Mouse (Mus musculus) forebrain, embryonic 12.5 days (tissue): ENCODE results near the gene Cldnd2. TPM values are rescaled to one million over a fixed set of nuclear protein-coding genes. Genes with fewer than 3 reads are reported as not detected.

Experiments
- ATAC-seq: fragments of 200-750 bp; cut with Nextera tagmentation; 2 replicates; pipeline ENCODE4 v1.8.0; 2017; ENCODE audit warnings: moderate TSS enrichment; ENCODE audit not compliant: low FRiP score
- H3K27ac ChIP-seq: fragments of 300-500 bp; sonication (generic); 2 replicates; pipeline ENCODE4 v1.5.1; 2016; ENCODE audit warnings: mild to moderate bottlenecking
- H3K27me3 ChIP-seq: fragments of 300-500 bp; sonication (generic); 2 replicates; pipeline ENCODE4 v1.6.1; 2016; ENCODE audit warnings: mild to moderate bottlenecking
- H3K36me3 ChIP-seq: fragments of 300-500 bp; sonication (generic); replicated peaks from 2 replicates; pipeline ENCODE4 v1.6.1; 2016; ENCODE audit warnings: mild to moderate bottlenecking
- H3K4me1 ChIP-seq: fragments of 300-500 bp; sonication (generic); 2 replicates; pipeline ENCODE4 v1.6.1; 2016
- H3K4me2 ChIP-seq: fragments of 300-500 bp; sonication (generic); 2 replicates; pipeline ENCODE4 v1.6.1; 2016; ENCODE audit warnings: mild to moderate bottlenecking, moderate library complexity
- H3K4me3 ChIP-seq: fragments of 300-500 bp; sonication (generic); replicated peaks from 2 replicates; pipeline ENCODE4 v1.5.1; 2016; ENCODE audit warnings: mild to moderate bottlenecking
- H3K9ac ChIP-seq: fragments of 300-500 bp; sonication (generic); 2 replicates; pipeline ENCODE4 v1.6.1; 2016; ENCODE audit warnings: mild to moderate bottlenecking
- H3K9me3 ChIP-seq: fragments of 300-500 bp; sonication (generic); 2 replicates; pipeline ENCODE4 v1.6.1; 2016
- WGBS: fragments of 180-500 bp; shearing (Covaris S2); methylation state at CpG from one replicate; pipeline ENCODE4 v1.1.7; 2016; 5-methylcytosine and 5-hydroxymethylcytosine counted together
- polyA plus RNA-seq: library from polyadenylated mRNA; unstranded; fragments of >200 nt; fragmentation: Nextera tagmentation; extraction: Ambion mirVana; gene quantifications from 2 replicates; pipeline ENCODE4 v1.2.1, GENCODE M21; 2016

Cldnd2 gene
- polyA plus RNA-seq, 1 experiment from 2014 or later, result not detected

DNA sequence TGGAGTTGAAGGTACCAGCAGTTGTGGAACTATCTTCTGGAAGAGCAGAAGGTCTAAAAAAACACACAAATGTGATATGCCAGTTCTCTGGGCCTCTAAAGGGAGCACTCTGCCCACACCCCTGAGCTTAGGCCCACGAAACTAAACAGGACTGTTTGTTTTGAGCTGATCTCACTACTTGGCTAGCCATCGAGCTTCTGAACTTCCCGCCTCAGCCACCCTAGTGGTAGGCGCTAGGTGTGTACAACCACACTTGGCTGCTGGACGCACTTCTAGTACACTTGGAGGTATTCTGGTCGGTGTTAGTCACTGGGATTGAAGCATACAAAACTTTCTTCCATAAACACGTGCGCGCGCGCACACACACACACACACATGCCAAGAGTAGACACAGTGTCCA, 11.1 kb downstream of the Cldnd2 start:
- no peak overlapping the region for H3K9ac ChIP-seq
- no peaks in the 10 kb centered on the region for H3K9me3 ChIP-seq
- H3K36me3 ChIP-seq, result peaks cover 32% of the 10 kb centered on the region
- 95% methylated on average over 11 of the region's 11 CpGs for WGBS
- no peak for ATAC-seq
- no peaks in the 10 kb centered on the region for H3K4me1 ChIP-seq
- no peak overlapping the region for H3K27ac ChIP-seq
- H3K27me3 ChIP-seq, result no peaks in the 10 kb centered on the region
- H3K4me3 ChIP-seq, result no peak overlapping the region
- H3K4me2 ChIP-seq, result no peak overlapping the region

GRCm38 (mm10) chr7:43452609-43453008, 12.0 kb downstream of the Cldnd2 start:
- Histone ChIP-seq H3K4me3 (no peak overlapping the region), H3K36me3 (peaks cover 41% of the 10 kb centered on the region)
- ATAC-seq, result no peak

DNA sequence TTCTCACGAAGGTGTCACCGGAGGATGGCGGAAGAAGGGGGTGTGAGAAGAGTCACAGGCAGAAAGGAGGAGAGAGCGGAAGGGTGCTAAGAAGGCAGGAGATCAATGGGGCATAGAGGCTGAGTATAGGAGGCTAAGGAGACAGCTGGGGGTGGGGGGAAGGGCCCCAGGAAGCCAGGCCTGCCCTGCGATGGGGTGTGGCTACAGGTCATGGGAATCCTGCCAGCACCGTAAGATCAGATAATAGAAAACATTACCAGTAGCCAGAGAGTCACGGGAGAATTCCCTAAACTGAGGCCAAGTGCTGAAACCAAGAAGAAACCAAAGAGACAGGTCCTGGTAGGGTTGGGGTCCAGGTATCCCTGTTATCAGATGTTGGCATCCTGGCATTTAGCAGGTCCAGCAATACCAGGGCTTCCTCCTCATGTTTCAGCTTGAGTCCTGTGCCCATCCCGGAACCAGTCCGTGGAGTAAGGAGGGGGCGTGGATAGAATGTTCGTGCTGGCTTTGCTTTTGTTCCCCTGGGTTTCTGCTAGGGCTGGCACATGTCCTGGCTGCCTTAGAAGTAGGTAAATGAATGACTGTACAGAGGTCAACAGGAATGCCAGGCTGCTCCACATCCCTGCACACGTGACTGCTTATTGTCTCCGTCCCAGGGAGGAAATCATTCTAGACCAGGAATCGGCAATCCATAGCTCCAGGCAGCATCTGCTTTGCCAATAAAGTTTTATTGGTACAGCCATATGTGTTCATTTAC, 13.2 kb downstream of the Cldnd2 start:
- Histone ChIP-seq H3K4me3 (no peak overlapping the region), H3K36me3 (peaks cover 45% of the 10 kb centered on the region), H3K9ac (no peak overlapping the region), H3K9me3 (no peaks in the 10 kb centered on the region), H3K4me1 (no peaks in the 10 kb centered on the region), H3K4me2 (no peak overlapping the region), H3K27ac (no peak overlapping the region), H3K27me3 (no peaks in the 10 kb centered on the region)
- ATAC-seq, result no peak
- WGBS, result 91% methylated on average over 14 of the region's 14 CpGs

More at GRCm38 (mm10) chr7:43452609-43453008, 12.0 kb downstream of the Cldnd2 start:
- Histone ChIP-seq H3K27me3 (no peaks in the 10 kb centered on the region), H3K27ac (no peak overlapping the region), H3K9me3 (no peaks in the 10 kb centered on the region), H3K9ac (no peak overlapping the region), H3K4me1 (no peaks in the 10 kb centered on the region), H3K4me2 (no peak overlapping the region)
- 39% methylated on average over 4 of the region's 4 CpGs for WGBS

DNA sequence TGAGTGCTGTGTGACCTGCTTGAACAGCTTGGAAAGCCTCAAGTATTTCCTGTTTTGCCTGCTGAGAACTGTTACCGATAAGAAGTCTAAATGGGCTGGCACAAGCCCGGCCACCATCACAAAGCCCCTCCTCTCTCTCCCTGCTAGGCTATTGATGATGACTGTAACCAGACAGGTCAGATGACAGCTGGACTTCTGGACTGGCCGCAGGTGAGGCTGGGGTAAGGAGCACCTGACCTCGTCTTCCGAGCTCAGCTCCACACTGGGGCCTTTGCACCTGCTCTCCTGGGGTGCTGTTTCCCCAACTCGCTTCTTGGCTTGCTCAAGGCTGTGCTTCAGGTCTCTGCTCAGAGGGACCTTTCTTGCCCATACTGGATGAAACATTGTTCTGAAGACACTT, 13.8 kb downstream of the Cldnd2 start:
- Histone ChIP-seq H3K27me3 (no peaks in the 10 kb centered on the region), H3K4me2 (no peak overlapping the region), H3K27ac (no peak overlapping the region), H3K9me3 (no peaks in the 10 kb centered on the region), H3K9ac (no peak overlapping the region), H3K4me3 (no peak overlapping the region), H3K4me1 (no peaks in the 10 kb centered on the region), H3K36me3 (peaks cover 45% of the 10 kb centered on the region)
- ATAC-seq, result no peak
- 90% methylated on average over 6 of the region's 6 CpGs for WGBS

DNA sequence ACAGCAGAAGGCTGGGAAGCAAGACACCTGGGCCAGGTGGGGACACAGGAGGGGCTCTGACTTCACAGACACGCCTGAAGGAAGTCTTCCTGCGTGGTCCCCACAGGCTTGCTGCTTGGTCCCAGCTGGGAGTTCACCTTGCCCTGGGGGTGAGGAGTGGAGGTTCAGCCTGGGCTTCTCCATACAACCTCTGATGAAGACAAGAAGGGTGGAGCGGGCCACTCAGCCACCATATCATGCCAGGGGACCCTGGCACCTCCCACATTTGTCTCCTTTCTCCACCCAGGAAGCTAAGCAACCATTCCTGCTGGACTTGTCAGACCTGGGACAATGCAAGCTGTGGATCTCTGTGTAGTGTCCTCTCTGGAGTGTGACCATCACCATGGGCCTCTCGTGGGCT, 22.3 kb downstream of the Cldnd2 start, which contains the start of gene Vsig10l:
TSS of gene Vsig10l (plus strand) at position 301 of the 400 bp plus-strand sequence.
- Histone ChIP-seq H3K9me3 (no peaks in the 10 kb centered on the region), H3K27ac (no peak within 1 kb of the TSS), H3K9ac (no peak within 1 kb of the TSS), H3K4me1 (peaks cover 18% of the 10 kb centered on the region), H3K4me3 (no peak within 1 kb of the TSS), H3K27me3 (peaks cover 23% of the 10 kb centered on the region), H3K36me3 (peaks cover 1% of the 10 kb centered on the region; the same call in 1 of the 2 replicates), H3K4me2 (no peak within 1 kb of the TSS)
- no peak for ATAC-seq
- 69% methylated on average over 4 of the region's 4 CpGs for WGBS

DNA sequence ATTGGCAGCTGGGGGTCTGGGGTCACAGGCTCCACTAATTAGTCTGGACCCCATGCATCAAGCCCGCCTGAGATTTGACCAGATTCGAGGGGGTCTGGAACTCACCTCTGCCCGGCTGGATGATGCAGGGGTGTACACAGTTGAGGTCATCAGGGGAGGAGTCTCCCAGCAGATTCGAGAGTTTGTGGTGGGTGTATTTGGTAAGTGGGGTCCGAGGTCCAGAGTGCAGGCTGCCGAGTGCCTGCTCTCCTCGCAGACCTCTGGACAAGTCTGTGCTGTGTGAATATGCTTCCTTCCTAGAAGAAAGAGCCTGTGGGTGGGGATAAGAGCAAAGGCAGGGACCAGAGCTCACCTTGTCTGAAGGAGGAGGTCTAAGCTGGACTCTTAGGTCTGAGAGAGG, 23.4 kb downstream of the Cldnd2 start:
- Histone ChIP-seq H3K27me3 (peaks cover 27% of the 10 kb centered on the region), H3K27ac (no peak overlapping the region), H3K9me3 (no peaks in the 10 kb centered on the region), H3K36me3 (no peaks in the 10 kb centered on the region), H3K4me3 (no peak overlapping the region), H3K4me1 (peaks cover 18% of the 10 kb centered on the region), H3K9ac (no peak overlapping the region), H3K4me2 (no peak overlapping the region)
- no peak for ATAC-seq
- WGBS, result 88% methylated on average over 7 of the region's 7 CpGs

DNA sequence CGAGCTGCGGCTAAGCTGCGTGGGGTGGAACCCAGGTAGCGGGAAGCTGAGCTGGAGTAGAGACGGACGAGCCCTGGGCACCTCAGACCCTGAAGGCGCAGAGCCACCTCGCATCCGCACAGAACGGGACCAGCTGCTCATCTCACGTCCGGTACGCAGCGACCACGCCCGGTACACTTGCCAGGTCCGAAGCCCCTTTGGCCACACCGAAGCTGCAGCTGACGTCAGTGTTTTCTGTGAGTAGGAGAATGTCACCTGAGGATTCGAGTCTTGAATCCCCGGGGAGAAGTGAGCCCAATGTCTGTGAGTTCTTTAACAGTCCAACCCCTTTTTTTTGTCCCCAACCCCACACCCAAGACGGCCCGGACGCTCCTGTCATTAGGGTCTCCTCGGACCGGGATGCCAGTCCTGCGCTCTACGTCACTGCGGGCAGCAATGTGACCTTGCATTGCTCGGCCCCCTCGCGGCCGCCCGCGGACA, 24.3 kb downstream of the Cldnd2 start:
- H3K27ac ChIP-seq, result no peak overlapping the region

GRCm38 (mm10) chr7:43465344-43466098, 24.9 kb downstream of the Cldnd2 start:
- Histone ChIP-seq H3K4me2 (peak overlapping the region; percentile 85), H3K4me3 (peak overlapping the region; percentile 46), H3K9ac (peak overlapping the region; percentile 47), H3K4me1 (peaks cover 18% of the 10 kb centered on the region), H3K27me3 (peaks cover 27% of the 10 kb centered on the region), H3K9me3 (no peaks in the 10 kb centered on the region), H3K36me3 (no peaks in the 10 kb centered on the region), H3K27ac (no peak overlapping the region)
- peak; percentile 84 for ATAC-seq
- WGBS, result under 1% methylated on average over 32 of the region's 33 CpGs

More for the DNA sequence above, 24.3 kb downstream of the Cldnd2 start:
- peaks cover 27% of the 10 kb centered on the region for H3K27me3 ChIP-seq
- peak overlapping the region; percentile 46 for H3K4me3 ChIP-seq
- 6% methylated on average over 35 of the region's 35 CpGs for WGBS
- ATAC-seq, result peak; percentile 12; the same call in 1 of the 2 replicates
- H3K4me2 ChIP-seq, result peak overlapping the region; percentile 85
- H3K9ac ChIP-seq, result peak overlapping the region; percentile 47
- peaks cover 18% of the 10 kb centered on the region for H3K4me1 ChIP-seq
- no peaks in the 10 kb centered on the region for H3K9me3 ChIP-seq
- no peaks in the 10 kb centered on the region for H3K36me3 ChIP-seq

DNA sequence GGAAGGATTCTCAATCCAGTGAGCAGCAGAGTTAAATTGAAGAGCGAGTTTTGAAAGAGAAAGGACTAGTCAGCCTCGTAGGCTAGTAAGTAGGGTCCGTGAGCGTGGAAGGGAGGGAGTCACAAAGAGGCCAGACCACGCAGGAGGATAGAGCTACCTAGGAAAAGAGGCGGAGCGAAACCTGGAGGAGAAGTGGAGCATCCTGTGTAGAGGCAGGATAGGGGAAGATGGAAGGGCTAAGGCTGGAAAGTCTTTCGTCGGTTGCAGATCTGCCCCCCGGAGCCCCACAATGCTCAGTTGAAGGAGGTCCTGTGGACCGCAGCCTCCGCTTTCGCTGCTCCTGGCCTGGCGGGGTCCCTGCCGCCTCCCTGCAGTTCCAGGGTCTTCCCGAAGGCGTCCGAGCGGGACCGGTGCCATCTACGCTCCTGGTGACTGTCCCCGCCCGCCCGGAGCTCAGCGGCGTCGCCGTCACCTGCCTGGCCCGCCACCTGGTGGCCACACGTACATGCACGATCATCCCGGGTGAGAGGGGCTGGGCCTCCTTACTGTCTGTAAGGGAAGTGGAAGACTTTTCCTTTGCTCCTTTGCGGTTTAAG, 25.6 kb downstream of the Cldnd2 start:
- peak overlapping the region; percentile 85 for H3K4me2 ChIP-seq
- peak; percentile 75 for ATAC-seq
- peak overlapping the region; percentile 46 for H3K4me3 ChIP-seq
- H3K27ac ChIP-seq, result no peak overlapping the region
- peaks cover 18% of the 10 kb centered on the region for H3K4me1 ChIP-seq
- H3K27me3 ChIP-seq, result peaks cover 27% of the 10 kb centered on the region
- no peaks in the 10 kb centered on the region for H3K36me3 ChIP-seq
- H3K9me3 ChIP-seq, result no peaks in the 10 kb centered on the region
- peak overlapping the region; percentile 40 for H3K9ac ChIP-seq
- under 1% methylated on average over 33 of the region's 33 CpGs for WGBS

DNA sequence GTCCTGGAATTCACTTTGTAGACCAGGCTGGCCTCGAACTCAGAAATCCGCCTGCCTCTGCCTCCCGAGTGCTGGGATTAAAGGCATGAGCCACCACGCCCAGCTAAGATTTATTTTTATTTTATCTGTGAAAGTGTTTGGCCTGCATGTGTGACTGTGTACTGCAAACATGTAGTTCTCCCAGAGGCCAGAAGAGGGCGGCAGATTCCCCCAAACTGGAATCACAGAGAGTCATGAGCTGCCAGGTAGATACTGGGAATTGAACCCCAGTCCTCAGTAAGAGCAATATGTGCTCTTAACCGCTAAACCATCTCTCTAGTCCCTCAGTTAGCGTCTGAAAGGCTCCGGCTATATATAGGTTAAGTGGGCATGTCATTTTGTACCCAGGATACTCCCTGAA, 29.8 kb downstream of the Cldnd2 start:
- Histone ChIP-seq H3K27me3 (peaks cover 7% of the 10 kb centered on the region), H3K9me3 (no peaks in the 10 kb centered on the region), H3K4me1 (peaks cover 10% of the 10 kb centered on the region), H3K9ac (no peak overlapping the region), H3K4me2 (no peak overlapping the region), H3K36me3 (peaks cover 4% of the 10 kb centered on the region; the same call in 1 of the 2 replicates), H3K4me3 (no peak overlapping the region), H3K27ac (no peak overlapping the region)
- 40% methylated on average over 8 of the region's 8 CpGs for WGBS
- no peak for ATAC-seq

DNA sequence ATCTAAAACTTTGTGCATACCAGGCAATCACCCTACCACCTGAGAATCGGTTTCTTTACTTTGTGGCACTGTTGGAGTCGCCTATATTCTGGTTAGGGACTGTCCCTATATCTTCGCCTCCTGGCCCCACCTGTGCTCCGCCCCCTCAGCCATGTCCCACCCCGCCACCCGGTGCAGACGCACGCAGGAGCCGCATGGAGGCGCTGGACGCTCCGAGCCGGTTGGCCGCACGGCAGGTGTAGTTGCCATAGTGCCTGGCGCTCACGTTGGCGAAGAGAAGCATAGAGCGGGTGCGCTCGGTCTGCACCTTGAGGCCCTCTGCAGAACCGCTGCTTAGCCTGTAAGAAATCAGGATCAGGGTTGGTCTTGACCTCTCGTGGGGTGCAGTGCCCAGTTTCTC, 35.1 kb downstream of the Cldnd2 start:
- no peak overlapping the region for H3K4me3 ChIP-seq
- peaks cover 17% of the 10 kb centered on the region for H3K36me3 ChIP-seq
- ATAC-seq, result no peak
- H3K9ac ChIP-seq, result no peak overlapping the region
- H3K9me3 ChIP-seq, result no peaks in the 10 kb centered on the region
- peaks cover 47% of the 10 kb centered on the region for H3K27me3 ChIP-seq
- no peak overlapping the region for H3K27ac ChIP-seq
- H3K4me2 ChIP-seq, result no peak overlapping the region
- 17% methylated on average over 23 of the region's 23 CpGs for WGBS
- H3K4me1 ChIP-seq, result peaks cover 11% of the 10 kb centered on the region

- H3K4me2 ChIP-seq, result no peak overlapping the region
- peaks cover 11% of the 10 kb centered on the region for H3K4me1 ChIP-seq
- no peak overlapping the region for H3K9ac ChIP-seq
- 5% methylated on average over 13 of the region's 13 CpGs for WGBS
- H3K36me3 ChIP-seq, result peaks cover 17% of the 10 kb centered on the region
- ATAC-seq, result peak; percentile 24; the same call in 1 of the 2 replicates
- H3K9me3 ChIP-seq, result no peaks in the 10 kb centered on the region
- no peak overlapping the region for H3K27ac ChIP-seq
- H3K4me3 ChIP-seq, result no peak overlapping the region
- peaks cover 48% of the 10 kb centered on the region for H3K27me3 ChIP-seq
Observed at GRCm38 (mm10) chr7:43476376-43476775, 35.8 kb downstream of the Cldnd2 start.
